9 mouse cellular contexts compared by ENCODE assay signal in the genomic region with DNA sequence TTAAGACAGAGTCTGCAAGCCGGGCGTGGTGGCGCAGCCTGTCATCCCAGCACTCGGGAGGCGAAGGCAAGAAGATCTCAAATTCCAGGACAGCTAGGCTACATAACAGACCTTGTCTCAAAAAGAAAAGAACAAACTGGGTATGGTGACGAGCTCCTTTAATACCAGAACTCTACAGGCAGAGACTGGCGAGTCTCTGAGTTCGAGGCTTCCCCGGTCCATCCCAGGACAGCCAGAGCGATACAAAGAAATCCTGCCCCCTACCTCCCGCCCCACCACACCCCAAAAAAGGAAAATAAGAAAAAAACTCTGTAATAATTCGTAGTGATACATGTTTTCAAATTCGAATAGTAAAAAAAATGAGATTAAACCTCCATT. TPM values are rescaled to one million over a fixed set of nuclear protein-coding genes. Genes with fewer than 3 reads are reported as not detected.
DNase-seq lines count a peak whose midpoint lies in the region; ATAC-seq and TF ChIP-seq lines count a peak whose summit lies in the region.
"Had no signal": no experiment of that assay in that cellular context is flagged by ENCODE, and none has a peak within 500 bp of the region (broad histone marks: within the 10 kb centered on the region; RNA-seq: fewer than 3 reads in every experiment).

No protein-coding gene starts in this region.

- no peak for TF ChIP-seq EP300 in liver, embryonic 14.5 days (IDR thresholded peaks at IDR 0.05; ENCODE audit: low read depth)

- H3K27me3 ChIP-seq in heart, embryonic 12.5 days (replicated peaks) = no peaks in the 10 kb centered on the region
- H3K27me3 ChIP-seq in E14TG2a.4 (ENCODE audit: insufficient read depth, low read length) = no peaks in the 10 kb centered on the region
- no peaks in the 10 kb centered on the region for H3K27me3 ChIP-seq in forebrain, embryonic 12.5 days
- no peaks in the 10 kb centered on the region for H3K27me3 ChIP-seq in liver, embryonic 14.5 days (ENCODE audit: control insufficient read depth, insufficient read depth, low read length)
- H3K27me3 ChIP-seq: Patski had no signal

- H3K4me1 ChIP-seq in heart, embryonic 12.5 days (replicated peaks) = peaks cover 7% of the 10 kb centered on the region
- H3K4me1 ChIP-seq in E14TG2a.4 (replicated peaks; ENCODE audit: low read depth, low read length) = peaks cover 18% of the 10 kb centered on the region
- H3K4me1 ChIP-seq in forebrain, embryonic 12.5 days = peaks cover 8% of the 10 kb centered on the region
- peaks cover 5 to 8% of the 10 kb centered on the region in 2 experiments; a peak in 2 of 4 replicates for H3K4me1 ChIP-seq in liver, embryonic 14.5 days (replicated peaks; ENCODE audit: control insufficient read depth in 2 of 2, insufficient read depth in 2 of 2, low read length in 1 of 2)

- intact Hi-C loops in heart, postnatal 10 days (cut with DNase I) = loop anchor here (5.0 kb wide), 1 partner anchor 243 kb away; the partner anchor contains the start of gene Snrnp27

- peak overlapping the region; percentile 77 for H3K9ac ChIP-seq in heart, embryonic 12.5 days
- peak overlapping the region; percentile 81 for H3K9ac ChIP-seq in forebrain, embryonic 12.5 days
- peak overlapping the region; percentile 97 for H3K9ac ChIP-seq in liver, embryonic 14.5 days (replicated peaks)

- H3K9me3 ChIP-seq in heart, embryonic 12.5 days (replicated peaks) = no peaks in the 10 kb centered on the region
- H3K9me3 ChIP-seq in E14TG2a.4 (ENCODE audit: low read length) = no peaks in the 10 kb centered on the region
- no peaks in the 10 kb centered on the region for H3K9me3 ChIP-seq in forebrain, embryonic 12.5 days
- no peaks in the 10 kb centered on the region for H3K9me3 ChIP-seq in liver, embryonic 14.5 days (ENCODE audit: control insufficient read depth, low read length)

- 3% methylated on average over 13 of the region's 13 CpGs for WGBS in heart, embryonic 12.5 days
- 5% methylated on average over 13 of the region's 13 CpGs for WGBS in forebrain, embryonic 12.5 days
- WGBS in liver, embryonic 14.5 days (ENCODE audit: insufficient replicate concordance) = under 1% methylated on average over 13 of the region's 13 CpGs

- H3K27ac ChIP-seq in heart, embryonic 12.5 days (ENCODE audit: poor library complexity, severe bottlenecking) = peak overlapping the region; percentile 93
- H3K27ac ChIP-seq in forebrain, embryonic 12.5 days = peak overlapping the region; percentile 90
- peak overlapping the region; percentile 94 for H3K27ac ChIP-seq in liver, embryonic 14.5 days

- no peak for TF ChIP-seq CTCF in E14TG2a.4 (conservative IDR thresholded peaks at IDR 0.05; ENCODE audit: low read length)
- no peak for TF ChIP-seq CTCF in liver, embryonic 14.5 days (IDR thresholded peaks at IDR 0.05; ENCODE audit: low read depth)

- DNase-seq in heart, postnatal 10 days = no peak
- DNase-seq in liver, embryonic 14.5 days (ENCODE audit: low read depth in 3 of 3, low spot score in 3 of 3) = no peak
- no peak for DNase-seq in left cerebral cortex, adult 18-20 months (ENCODE audit: low spot score in 2 of 2)
- no peak for DNase-seq in frontal cortex, postnatal 25 days (ENCODE audit: low spot score in 2 of 2)
- no peak for DNase-seq in left cerebral cortex, adult 11 months (ENCODE audit: low spot score)

- ATAC-seq in heart, embryonic 12.5 days (ENCODE audit: insufficient number of reproducible peaks, low FRiP score) = no peak
- ATAC-seq in forebrain, embryonic 12.5 days (ENCODE audit: low FRiP score) = no peak
- ATAC-seq in liver, embryonic 14.5 days (ENCODE audit: insufficient read depth) = 0 out of 2 replicates have a peak, but pooled peaks have one; percentile 0

- peak overlapping the region; percentile 74 for H3K4me3 ChIP-seq in heart, embryonic 12.5 days
- peak overlapping the region; percentile 98 for H3K4me3 ChIP-seq in E14TG2a.4 (replicated peaks; ENCODE audit: low read length)
- H3K4me3 ChIP-seq in forebrain, embryonic 12.5 days (replicated peaks) = peak overlapping the region; percentile 77
- peak overlapping the region; percentile 89 to 97 for H3K4me3 ChIP-seq in liver, embryonic 14.5 days (ENCODE audit: insufficient read depth in 1 of 2, low read depth in 2 of 2, low read length in 2 of 2)

- H3K4me2 ChIP-seq in heart, embryonic 12.5 days = peak overlapping the region; percentile 78
- peak overlapping the region; percentile 76 for H3K4me2 ChIP-seq in forebrain, embryonic 12.5 days
- H3K4me2 ChIP-seq in liver, embryonic 14.5 days (ENCODE audit: low read depth) = peak overlapping the region; percentile 93

- H3K36me3 ChIP-seq in heart, embryonic 12.5 days = peaks cover 45% of the 10 kb centered on the region
- H3K36me3 ChIP-seq in E14TG2a.4 (ENCODE audit: insufficient read depth, low read length) = peaks cover 65% of the 10 kb centered on the region
- H3K36me3 ChIP-seq in forebrain, embryonic 12.5 days (replicated peaks) = peaks cover 36% of the 10 kb centered on the region
- peaks cover 6% of the 10 kb centered on the region for H3K36me3 ChIP-seq in liver, embryonic 14.5 days (replicated peaks; ENCODE audit: control insufficient read depth, insufficient read depth, low read depth)

RNA-seq across cellular contexts. Expression of gene C87436, which starts 0.9 kb away (rescaled TPM):
- polyA plus RNA-seq in heart, embryonic 12.5 days (2016; fragmentation: Nextera tagmentation; extraction: Ambion mirVana) = 16.2 and 18.0 TPM in 2 replicates
- total RNA-seq in heart, postnatal 10 days (2021) = 10 to 100 TPM; 10.5 to 11.4 TPM
- 30.4 and 30.6 TPM in 2 replicates for polyA plus RNA-seq in forebrain, embryonic 12.5 days (2016; fragmentation: Nextera tagmentation; extraction: Ambion mirVana)
- polyA plus RNA-seq in liver, embryonic 14.5 days (2012; rRNA removed) = 4.7 and 6.2 TPM in 2 replicates
- polyA plus RNA-seq in liver, embryonic 14.5 days (2014; fragmentation: Nextera tagmentation; extraction: Ambion mirVana) = 10.5 and 10.7 TPM in 2 replicates
- 10 to 100 TPM; 21.6 to 22.8 TPM for total RNA-seq in left cerebral cortex, adult 18-20 months (2021)

RNA-seq across cellular contexts. Expression of gene Gm44790, which starts 12.7 kb away (rescaled TPM):
- 0.45 TPM in 1 of 2 replicates, not detected in the other for polyA plus RNA-seq in heart, embryonic 12.5 days (2016; fragmentation: Nextera tagmentation; extraction: Ambion mirVana)
- total RNA-seq in heart, postnatal 10 days (2021) = under 1 TPM in 1 of 2 experiments, not detected in 1; 0.93 TPM
- polyA plus RNA-seq in forebrain, embryonic 12.5 days (2016; fragmentation: Nextera tagmentation; extraction: Ambion mirVana) = not detected in 2 replicates
- polyA plus RNA-seq in liver, embryonic 14.5 days (2012; rRNA removed) = 0.11 TPM in 1 of 2 replicates, not detected in the other
- not detected in 2 replicates for polyA plus RNA-seq in liver, embryonic 14.5 days (2014; fragmentation: Nextera tagmentation; extraction: Ambion mirVana)
- total RNA-seq in left cerebral cortex, adult 18-20 months (2021) = under 1 TPM in 1 of 2 experiments, not detected in 1; 0.58 TPM

RNA-seq across cellular contexts. Expression of gene Tia1, which starts 35.1 kb away (rescaled TPM):
- 140 and 158 TPM in 2 replicates for polyA plus RNA-seq in heart, embryonic 12.5 days (2016; fragmentation: Nextera tagmentation; extraction: Ambion mirVana)
- total RNA-seq in heart, postnatal 10 days (2021) = 10 to 100 TPM; 43.1 to 54.0 TPM
- polyA plus RNA-seq in forebrain, embryonic 12.5 days (2016; fragmentation: Nextera tagmentation; extraction: Ambion mirVana) = 337 and 341 TPM in 2 replicates
- polyA plus RNA-seq in liver, embryonic 14.5 days (2012; rRNA removed) = 13.5 and 14.7 TPM in 2 replicates
- polyA plus RNA-seq in liver, embryonic 14.5 days (2014; fragmentation: Nextera tagmentation; extraction: Ambion mirVana) = 16.0 and 16.9 TPM in 2 replicates
- total RNA-seq in left cerebral cortex, adult 18-20 months (2021) = 100 to 1,000 TPM in 1 of 2 experiments, 10 to 100 TPM in 1; 97.8 to 102 TPM

RNA-seq across cellular contexts. Expression of gene Pcyox1, which starts 42.2 kb away (rescaled TPM):
- 59.4 and 64.7 TPM in 2 replicates for polyA plus RNA-seq in heart, embryonic 12.5 days (2016; fragmentation: Nextera tagmentation; extraction: Ambion mirVana)
- 10 to 100 TPM; 62.8 to 70.7 TPM for total RNA-seq in heart, postnatal 10 days (2021)
- polyA plus RNA-seq in forebrain, embryonic 12.5 days (2016; fragmentation: Nextera tagmentation; extraction: Ambion mirVana) = 99.8 and 106 TPM in 2 replicates
- polyA plus RNA-seq in liver, embryonic 14.5 days (2012; rRNA removed) = 17.7 and 22.0 TPM in 2 replicates
- polyA plus RNA-seq in liver, embryonic 14.5 days (2014; fragmentation: Nextera tagmentation; extraction: Ambion mirVana) = 37.7 and 39.4 TPM in 2 replicates
- 100 to 1,000 TPM; 105 to 115 TPM for total RNA-seq in left cerebral cortex, adult 18-20 months (2021)
